Mouse (Mus musculus) megakaryocyte, embryonic 14.5 days (primary cell): ENCODE measurements around the gene Acrbp. TPM values are rescaled to one million over a fixed set of nuclear protein-coding genes. Genes with fewer than 3 reads are reported as not detected.
A peak's percentile ranks its signal among the peaks of the same experiment; 100 is the strongest.

Experiments used
- H3K27me3 ChIP-seq: replicated peaks from 2 replicates; pipeline ENCODE3; 2012; ENCODE audit warnings: inconsistent platforms
- H3K36me3 ChIP-seq: replicated peaks from 2 replicates; pipeline ENCODE3; 2012; ENCODE audit warnings: low read length, inconsistent platforms, mixed read lengths
- H3K4me1 ChIP-seq: 2 replicates; pipeline ENCODE4 v1.6.1; 2012; ENCODE audit warnings: inconsistent platforms
- H3K4me3 ChIP-seq: replicated peaks from 2 replicates; pipeline ENCODE3; 2012; ENCODE audit warnings: moderate library complexity, mild to moderate bottlenecking, inconsistent platforms
- H3K9me3 ChIP-seq: 2 replicates; pipeline ENCODE4 v1.6.1; 2012; ENCODE audit warnings: inconsistent platforms
- FLI1 ChIP-seq: IDR thresholded peaks from 2 replicates; pipeline ENCODE4 v1.6.1; 2012; ENCODE audit warnings: low read length, inconsistent platforms, mixed read lengths
- GATA1 ChIP-seq: IDR thresholded peaks from 3 replicates; pipeline ENCODE4 v1.6.1; 2012; ENCODE audit warnings: mixed read lengths, low read length, inconsistent platforms, borderline replicate concordance
- polyA plus RNA-seq: library from polyadenylated mRNA; stranded (reverse); fragments of >175 nt; gene quantifications from 2 replicates; pipeline ENCODE4 v1.2.3, GENCODE M21; 2012; ENCODE audit warnings: low replicate concordance; ENCODE audit not compliant: insufficient read depth

Acrbp gene
- polyA plus RNA-seq, 1 experiment, result 8.7 TPM

DNA sequence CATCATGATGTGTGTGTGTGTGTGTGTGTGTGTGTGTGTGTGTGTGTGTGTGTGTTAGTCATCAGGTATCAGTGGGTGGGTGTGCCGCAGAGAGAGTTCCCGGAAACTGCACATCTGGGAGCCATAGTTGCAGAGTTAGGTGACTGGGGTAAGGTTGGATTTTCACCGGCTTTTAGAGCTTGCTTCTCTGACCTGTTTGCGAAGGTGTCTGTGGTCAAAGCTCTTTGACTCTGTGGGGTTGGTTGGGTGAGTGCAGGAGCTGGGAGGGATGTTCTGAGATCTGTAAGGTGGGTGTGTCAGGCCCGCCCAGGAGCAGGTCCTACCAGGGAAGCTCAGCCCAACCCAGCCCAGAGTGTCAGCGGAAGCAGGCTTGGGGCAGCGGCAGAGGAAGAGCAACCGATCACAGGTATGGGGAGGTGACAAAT is 18.1 kb downstream of the Acrbp start, which contains the start of gene Lpar5:
Lpar5 (plus strand) TSS at position 350 of the 425 bp plus-strand sequence.
- Histone ChIP-seq H3K9me3 (peaks cover 9% of the 10 kb centered on the region), H3K4me3 (no peak within 1 kb of the TSS), H3K27me3 (peaks cover 18% of the 10 kb centered on the region), H3K36me3 (no peaks in the 10 kb centered on the region), H3K4me1 (peaks cover 32% of the 10 kb centered on the region)
- TF ChIP-seq GATA1 (no peak), FLI1 (no peak)

DNA sequence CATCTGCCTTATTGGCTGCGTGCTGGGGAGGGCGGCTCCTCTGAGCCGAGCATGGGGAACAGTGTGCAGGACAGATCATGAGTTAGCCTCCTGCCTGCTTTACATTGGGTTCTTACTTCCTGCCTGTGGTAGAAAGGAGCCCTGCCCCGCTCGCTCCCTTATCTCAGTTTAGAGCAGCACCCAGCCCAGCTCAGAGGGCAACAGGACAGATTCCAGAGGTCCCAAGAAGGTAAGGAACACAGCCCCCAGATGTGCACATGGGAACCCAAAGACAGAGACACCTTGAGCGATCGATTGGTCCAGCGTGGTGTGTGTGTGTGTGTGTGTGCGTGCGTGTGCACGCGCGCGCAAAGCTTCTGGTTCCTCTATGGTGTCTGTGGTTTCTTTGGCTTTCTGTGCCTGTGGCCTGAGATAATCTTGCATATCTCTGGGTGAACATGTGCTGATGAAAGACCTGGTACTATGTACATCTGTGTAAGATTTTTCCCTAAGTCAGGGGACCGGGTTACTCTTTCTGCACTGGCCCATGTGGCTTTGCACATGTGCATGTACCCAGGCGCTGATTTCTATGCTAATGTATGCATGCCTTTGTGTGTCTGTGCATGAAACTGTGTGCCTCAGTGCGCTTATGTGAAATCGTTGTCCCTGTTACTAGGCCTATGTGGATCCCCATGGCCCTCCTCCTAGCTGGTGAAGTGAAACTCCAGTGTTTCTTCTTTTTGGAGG is 21.8 kb downstream of the Acrbp start:
- TF ChIP-seq FLI1 (no peak), GATA1 (no peak)
- H3K9me3 ChIP-seq, result no peaks in the 10 kb centered on the region
- H3K36me3 ChIP-seq, result no peaks in the 10 kb centered on the region
- peak overlapping the region; percentile 88 for H3K4me3 ChIP-seq
- H3K27me3 ChIP-seq, result peaks cover 24% of the 10 kb centered on the region
- H3K4me1 ChIP-seq, result peaks cover 37% of the 10 kb centered on the region

DNA sequence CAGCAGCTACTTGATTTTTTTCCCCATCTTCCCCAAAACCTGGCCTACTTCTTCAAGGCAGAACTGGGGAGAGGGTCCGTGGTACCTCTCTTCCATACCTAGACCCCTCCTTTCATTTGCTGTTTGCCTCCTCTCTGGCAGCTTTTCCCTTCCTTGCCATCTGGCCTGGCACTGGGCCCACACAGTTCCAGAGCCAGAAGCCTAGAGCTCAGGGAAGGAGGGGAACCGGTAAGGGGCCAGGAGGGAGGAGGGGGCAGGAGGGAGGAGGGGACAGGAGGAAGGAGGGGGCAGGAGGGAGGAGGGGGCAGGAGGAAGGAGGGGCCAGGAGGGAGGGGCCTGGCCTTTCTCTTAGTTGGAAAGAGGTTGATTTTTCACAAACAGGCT is 22.4 kb downstream of the Acrbp start:
- peaks cover 24% of the 10 kb centered on the region for H3K27me3 ChIP-seq
- H3K36me3 ChIP-seq, result no peaks in the 10 kb centered on the region
- H3K9me3 ChIP-seq, result no peaks in the 10 kb centered on the region
- peak overlapping the region; percentile 88 for H3K4me3 ChIP-seq
- H3K4me1 ChIP-seq, result peaks cover 37% of the 10 kb centered on the region
- TF ChIP-seq GATA1, result no peak
- no peak for TF ChIP-seq FLI1

DNA sequence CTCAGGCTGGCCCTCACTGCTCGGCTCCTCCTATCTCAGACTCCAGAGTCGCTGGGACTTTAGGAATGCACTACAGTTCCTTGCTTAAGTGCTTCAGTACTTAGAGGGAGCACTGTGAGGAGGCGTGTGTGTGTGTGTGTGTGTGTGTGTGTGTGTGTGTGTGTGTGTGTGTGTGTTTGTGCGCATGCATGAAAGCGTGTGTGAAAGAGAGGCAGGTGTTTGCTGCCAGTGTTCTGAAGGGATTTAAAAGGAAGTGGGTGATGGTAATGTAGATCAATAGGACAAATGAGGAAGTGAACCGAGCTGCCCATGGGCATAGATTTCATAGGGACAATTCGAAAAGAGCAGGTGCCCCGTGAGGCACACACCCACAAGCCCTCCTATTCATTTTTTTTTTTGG is 24.3 kb downstream of the Acrbp start:
- no peaks in the 10 kb centered on the region for H3K9me3 ChIP-seq
- no peak overlapping the region for H3K4me3 ChIP-seq
- peaks cover 32% of the 10 kb centered on the region for H3K4me1 ChIP-seq
- no peak for TF ChIP-seq GATA1
- TF ChIP-seq FLI1, result no peak
- peaks cover 15% of the 10 kb centered on the region for H3K27me3 ChIP-seq
- no peaks in the 10 kb centered on the region for H3K36me3 ChIP-seq

DNA sequence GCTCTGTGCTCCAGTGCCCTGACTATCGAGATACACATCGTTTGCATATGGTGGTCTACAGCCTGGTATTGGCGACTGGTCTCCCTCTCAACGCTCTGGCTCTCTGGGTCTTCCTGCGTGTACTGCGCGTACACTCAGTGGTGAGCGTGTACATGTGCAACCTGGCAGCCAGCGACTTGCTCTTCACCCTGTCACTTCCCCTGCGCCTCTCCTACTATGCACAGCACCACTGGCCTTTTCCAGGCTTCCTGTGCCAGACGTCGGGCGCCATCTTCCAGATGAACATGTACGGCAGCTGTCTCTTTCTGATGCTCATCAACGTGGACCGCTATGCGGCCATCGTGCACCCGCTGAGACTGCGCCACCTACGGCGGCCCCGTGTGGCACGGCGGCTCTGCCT is 31.9 kb downstream of the Acrbp start:
- no peak overlapping the region for H3K4me3 ChIP-seq

DNA sequence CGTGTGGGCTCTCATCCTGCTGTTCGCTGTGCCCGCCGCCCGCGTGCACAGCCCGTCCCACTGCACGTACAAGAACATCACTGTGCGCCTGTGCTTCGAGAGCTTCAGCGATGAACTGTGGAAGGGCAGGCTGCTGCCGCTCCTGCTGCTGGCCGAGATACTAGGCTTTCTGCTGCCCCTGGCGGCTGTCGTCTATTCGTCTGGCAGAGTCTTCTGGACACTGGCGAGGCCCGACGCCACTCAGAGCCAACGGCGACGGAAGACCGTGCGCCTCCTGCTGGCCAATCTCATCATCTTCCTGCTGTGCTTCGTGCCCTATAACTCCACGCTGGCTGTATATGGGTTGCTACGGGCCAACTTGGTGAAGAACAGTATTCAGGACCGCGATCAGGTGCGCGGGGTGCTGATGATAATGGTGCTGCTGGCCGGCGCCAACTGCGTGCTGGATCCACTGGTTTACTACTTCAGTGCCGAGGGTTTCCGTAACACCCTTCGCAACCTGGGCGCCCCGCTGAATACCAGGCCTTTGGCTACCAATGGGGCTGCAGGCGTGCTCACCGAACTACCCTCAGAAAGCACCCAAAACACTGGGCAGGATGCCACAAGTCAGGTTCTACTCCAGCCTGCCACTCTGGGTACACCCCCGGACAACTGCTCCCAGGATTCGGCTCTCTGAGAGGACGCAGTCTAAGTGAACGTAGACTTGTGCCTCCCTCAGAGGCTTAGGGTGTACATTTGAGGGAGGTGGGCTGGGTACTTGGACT is 32.5 kb downstream of the Acrbp start:
- H3K9me3 ChIP-seq, result no peaks in the 10 kb centered on the region
- no peak overlapping the region for H3K4me3 ChIP-seq
- peaks cover 2% of the 10 kb centered on the region for H3K27me3 ChIP-seq
- H3K4me1 ChIP-seq, result peaks cover 28% of the 10 kb centered on the region
- TF ChIP-seq GATA1 (no peak), FLI1 (no peak)
- H3K36me3 ChIP-seq, result peaks cover 12% of the 10 kb centered on the region

More for the DNA sequence above, 31.9 kb downstream of the Acrbp start:
- H3K9me3 ChIP-seq, result no peaks in the 10 kb centered on the region
- TF ChIP-seq FLI1 (no peak), GATA1 (no peak)
- H3K4me1 ChIP-seq, result peaks cover 28% of the 10 kb centered on the region
- peaks cover 12% of the 10 kb centered on the region for H3K36me3 ChIP-seq
- H3K27me3 ChIP-seq, result peaks cover 2% of the 10 kb centered on the region

DNA sequence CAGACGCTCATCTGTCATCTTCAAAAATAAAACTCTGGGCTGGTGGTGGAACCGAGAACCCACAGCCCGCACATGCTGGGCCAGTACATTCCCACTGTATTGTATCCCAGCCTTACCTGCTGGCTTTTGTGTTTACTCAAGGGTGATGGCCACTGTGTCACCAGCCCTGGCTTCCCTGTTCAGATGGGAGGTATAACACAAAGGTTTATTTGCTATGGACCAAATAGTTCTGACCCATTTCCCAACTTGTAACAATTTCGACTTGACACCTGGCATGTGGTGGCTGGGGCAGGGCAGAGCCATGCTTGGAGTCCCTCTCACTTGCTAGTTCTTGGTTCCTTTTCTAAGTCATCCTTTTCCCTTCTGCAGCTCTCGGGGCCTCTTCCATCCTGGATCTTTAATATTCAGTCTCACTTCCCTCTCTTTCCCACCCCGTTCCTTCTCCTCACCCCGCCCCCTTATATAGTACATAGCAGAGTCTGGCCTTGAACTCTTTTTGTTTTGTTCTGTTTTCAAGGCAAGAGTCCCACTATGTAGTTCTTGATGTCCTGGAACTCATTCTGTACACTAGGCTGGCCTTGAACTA is 33.4 kb downstream of the Acrbp start:
- H3K4me1 ChIP-seq, result peaks cover 36% of the 10 kb centered on the region
- peaks cover 12% of the 10 kb centered on the region for H3K36me3 ChIP-seq
- TF ChIP-seq FLI1 (no peak), GATA1 (no peak)

DNA sequence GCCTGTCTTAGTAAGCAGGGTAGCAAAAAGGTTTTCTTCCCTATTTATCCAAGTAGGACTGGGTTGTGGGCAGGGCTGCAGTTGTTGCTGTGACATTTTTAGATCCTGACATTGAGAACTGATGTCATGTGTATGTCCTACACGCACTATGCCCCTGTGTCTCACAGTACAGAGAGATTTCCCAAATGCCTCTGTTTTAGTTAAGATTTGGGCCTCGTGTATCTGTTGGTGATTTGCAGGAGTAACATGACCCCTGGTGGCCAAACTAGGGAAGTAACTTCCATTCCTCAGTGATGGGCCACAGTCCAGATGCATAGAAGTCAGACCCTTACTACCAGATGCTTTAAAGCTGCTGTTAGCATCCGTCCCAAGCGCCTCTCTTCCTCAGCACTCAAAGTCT is 34.9 kb downstream of the Acrbp start:
- no peaks in the 10 kb centered on the region for H3K27me3 ChIP-seq
- H3K4me1 ChIP-seq, result peaks cover 50% of the 10 kb centered on the region
- H3K36me3 ChIP-seq, result peaks cover 12% of the 10 kb centered on the region
- TF ChIP-seq GATA1, result no peak
- no peak for TF ChIP-seq FLI1
- no peak overlapping the region for H3K4me3 ChIP-seq
- no peaks in the 10 kb centered on the region for H3K9me3 ChIP-seq

More for the DNA sequence above, 33.4 kb downstream of the Acrbp start:
- peaks cover 2% of the 10 kb centered on the region for H3K27me3 ChIP-seq
- no peaks in the 10 kb centered on the region for H3K9me3 ChIP-seq
- no peak overlapping the region for H3K4me3 ChIP-seq

DNA sequence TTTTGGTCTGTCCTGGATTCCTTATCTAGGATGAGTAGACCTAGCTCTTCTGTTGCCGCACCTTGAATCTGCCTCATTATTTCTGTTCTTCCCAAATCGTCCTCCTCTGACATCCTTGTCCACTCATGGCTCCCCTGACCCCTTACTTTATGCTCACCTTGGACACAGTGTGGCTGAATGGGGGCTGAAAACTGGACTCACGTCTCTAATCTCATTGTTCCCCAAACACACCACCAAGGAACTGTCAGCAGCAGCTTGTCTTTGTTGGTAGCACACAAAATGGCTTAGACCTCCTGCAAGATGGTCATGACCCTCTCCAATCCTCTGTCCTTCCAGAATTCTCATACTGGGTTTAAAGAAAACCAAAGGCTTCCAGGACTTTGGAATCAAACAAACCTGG is 38.4 kb downstream of the Acrbp start:
- Histone ChIP-seq H3K4me1 (peaks cover 58% of the 10 kb centered on the region), H3K4me3 (no peak overlapping the region), H3K27me3 (no peaks in the 10 kb centered on the region), H3K9me3 (no peaks in the 10 kb centered on the region), H3K36me3 (no peaks in the 10 kb centered on the region)
- TF ChIP-seq FLI1 (no peak), GATA1 (no peak)
